Mouse (Mus musculus): ENCODE data around the gene Ptpru. TPM values are rescaled to one million over a fixed set of nuclear protein-coding genes. Genes with fewer than 3 reads are reported as not detected.

The Ptpru gene
- polyA plus RNA-seq, 1 experiment from 2014 or later, result 31.1 TPM

- Histone ChIP-seq H3K4me1 (no peaks in the 10 kb centered on the region), H3K4me2 (no peak overlapping the region), H3K4me3 (no peak overlapping the region), H3K9me3 (replicated peaks) (no peaks in the 10 kb centered on the region), H3K36me3 (ENCODE audit: poor library complexity, severe bottlenecking) (peaks cover 50% of the 10 kb centered on the region), H3K27ac (no peak overlapping the region), H3K9ac (no peak overlapping the region), H3K27me3 (no peaks in the 10 kb centered on the region)
- 0 out of 2 replicates have a peak, but pooled peaks have one; percentile 48 for ATAC-seq
- 50% methylated on average over 15 of the region's 15 CpGs for WGBS
These were observed 22.6 kb upstream of the Ptpru start for GRCm38 (mm10) chr4:131860492-131861340.

GRCm38 (mm10) chr4:131854950-131855349, 16.9 kb upstream of the Ptpru start:
- Histone ChIP-seq H3K27ac (no peak overlapping the region), H3K9ac (no peak overlapping the region), H3K27me3 (no peaks in the 10 kb centered on the region), H3K36me3 (ENCODE audit: poor library complexity, severe bottlenecking) (peaks cover 22% of the 10 kb centered on the region), H3K9me3 (replicated peaks) (no peaks in the 10 kb centered on the region), H3K4me3 (no peak overlapping the region), H3K4me2 (no peak overlapping the region), H3K4me1 (peaks cover 15% of the 10 kb centered on the region)
- 87% methylated on average over 5 of the region's 5 CpGs for WGBS
- no peak for ATAC-seq

- H3K9ac ChIP-seq, result peak overlapping the region; percentile 43; the same call in 1 of the 2 replicates
- ATAC-seq, result peak; percentile 67; the same call in 1 of the 2 replicates
- no peaks in the 10 kb centered on the region for H3K36me3 ChIP-seq (ENCODE audit: poor library complexity, severe bottlenecking)
- H3K27ac ChIP-seq, result peak overlapping the region; percentile 79
- H3K27me3 ChIP-seq, result no peaks in the 10 kb centered on the region
- peak overlapping the region; percentile 21; the same call in 1 of the 2 replicates for H3K4me2 ChIP-seq
- no peak overlapping the region for H3K4me3 ChIP-seq
- peaks cover 21% of the 10 kb centered on the region for H3K4me1 ChIP-seq
- WGBS, result 8% methylated on average over 5 of the region's 5 CpGs
- H3K9me3 ChIP-seq (replicated peaks), result no peaks in the 10 kb centered on the region
These were observed 12.0 kb upstream of the Ptpru start for GRCm38 (mm10) chr4:131849986-131850638.

GRCm38 (mm10) chr4:131848082-131848481, 10.0 kb upstream of the Ptpru start:
- Histone ChIP-seq H3K36me3 (ENCODE audit: poor library complexity, severe bottlenecking) (no peaks in the 10 kb centered on the region), H3K27me3 (no peaks in the 10 kb centered on the region), H3K9me3 (replicated peaks) (no peaks in the 10 kb centered on the region), H3K4me1 (peaks cover 34% of the 10 kb centered on the region), H3K4me3 (no peak overlapping the region), H3K9ac (no peak overlapping the region), H3K4me2 (no peak overlapping the region), H3K27ac (no peak overlapping the region)
- 87% methylated on average over 6 of the region's 6 CpGs for WGBS
- no peak for ATAC-seq

- Histone ChIP-seq H3K36me3 (ENCODE audit: poor library complexity, severe bottlenecking) (no peaks in the 10 kb centered on the region), H3K4me1 (peaks cover 31% of the 10 kb centered on the region), H3K4me2 (no peak overlapping the region), H3K9ac (no peak overlapping the region), H3K27ac (no peak overlapping the region), H3K4me3 (no peak overlapping the region), H3K27me3 (peaks cover 9% of the 10 kb centered on the region), H3K9me3 (replicated peaks) (no peaks in the 10 kb centered on the region)
- no peak for ATAC-seq
- WGBS, result 87% methylated on average over 8 of the region's 8 CpGs
These were observed 8.1 kb upstream of the Ptpru start for GRCm38 (mm10) chr4:131845991-131846778.

GRCm38 (mm10) chr4:131843290-131843743, 5.2 kb upstream of the Ptpru start, which contains the start of gene Mecr:
Gene Mecr (plus strand): TSS chr4:131843470.
- H3K9ac ChIP-seq, result peak within 1 kb of the TSS; percentile 78
- no peak within 1 kb of the TSS for H3K27ac ChIP-seq
- no peaks in the 10 kb centered on the region for H3K9me3 ChIP-seq (replicated peaks)
- peak within 1 kb of the TSS; percentile 95 for H3K4me3 ChIP-seq
- ATAC-seq, result peak; percentile 88
- peaks cover 15% of the 10 kb centered on the region for H3K4me1 ChIP-seq
- peak within 1 kb of the TSS; percentile 97 for H3K4me2 ChIP-seq
- H3K27me3 ChIP-seq, result peaks cover 24% of the 10 kb centered on the region
- WGBS, result 0% methylated on average over 37 of the region's 37 CpGs
- no peaks in the 10 kb centered on the region for H3K36me3 ChIP-seq (ENCODE audit: poor library complexity, severe bottlenecking)

GRCm38 (mm10) chr4:131836891-131837491, 1.1 kb downstream of the Ptpru start:
- Histone ChIP-seq H3K4me1 (peaks cover 57% of the 10 kb centered on the region), H3K9me3 (replicated peaks) (no peaks in the 10 kb centered on the region), H3K27me3 (peaks cover 39% of the 10 kb centered on the region), H3K9ac (peak overlapping the region; percentile 90), H3K27ac (no peak overlapping the region), H3K4me2 (peak overlapping the region; percentile 98), H3K4me3 (peak overlapping the region; percentile 74), H3K36me3 (ENCODE audit: poor library complexity, severe bottlenecking) (no peaks in the 10 kb centered on the region)
- WGBS, result under 1% methylated on average over 71 of the region's 76 CpGs
- ATAC-seq, result no peak

GRCm38 (mm10) chr4:131836351-131836881, 1.7 kb downstream of the Ptpru start:
- H3K4me1 ChIP-seq, result peaks cover 62% of the 10 kb centered on the region
- no peak overlapping the region for H3K27ac ChIP-seq
- no peaks in the 10 kb centered on the region for H3K9me3 ChIP-seq (replicated peaks)
- H3K9ac ChIP-seq, result peak overlapping the region; percentile 90
- ATAC-seq, result no peak
- WGBS, result under 1% methylated on average over 38 of the region's 39 CpGs
- peak overlapping the region; percentile 74 for H3K4me3 ChIP-seq
- peak overlapping the region; percentile 98 for H3K4me2 ChIP-seq
- H3K27me3 ChIP-seq, result peaks cover 34% of the 10 kb centered on the region
- no peaks in the 10 kb centered on the region for H3K36me3 ChIP-seq (ENCODE audit: poor library complexity, severe bottlenecking)

- 29% methylated on average over 9 of the region's 9 CpGs for WGBS
- H3K4me1 ChIP-seq, result peaks cover 81% of the 10 kb centered on the region
- H3K9me3 ChIP-seq (replicated peaks), result no peaks in the 10 kb centered on the region
- peak overlapping the region; percentile 27; the same call in 1 of the 2 replicates for H3K9ac ChIP-seq
- ATAC-seq, result no peak
- H3K27me3 ChIP-seq, result peaks cover 17% of the 10 kb centered on the region
- H3K4me2 ChIP-seq, result no peak overlapping the region
- no peak overlapping the region for H3K4me3 ChIP-seq
- H3K36me3 ChIP-seq (ENCODE audit: poor library complexity, severe bottlenecking), result no peaks in the 10 kb centered on the region
- H3K27ac ChIP-seq, result peak overlapping the region; percentile 46; the same call in 1 of the 2 replicates
These were observed 4.0 kb downstream of the Ptpru start for GRCm38 (mm10) chr4:131833971-131834609.

- no peaks in the 10 kb centered on the region for H3K36me3 ChIP-seq (ENCODE audit: poor library complexity, severe bottlenecking)
- no peak overlapping the region for H3K27ac ChIP-seq
- ATAC-seq, result no peak
- WGBS, result 80% methylated on average over 3 of the region's 3 CpGs
- H3K4me1 ChIP-seq, result peaks cover 78% of the 10 kb centered on the region
- peaks cover 17% of the 10 kb centered on the region for H3K27me3 ChIP-seq
- no peak overlapping the region for H3K9ac ChIP-seq
- H3K9me3 ChIP-seq (replicated peaks), result no peaks in the 10 kb centered on the region
- no peak overlapping the region for H3K4me2 ChIP-seq
- H3K4me3 ChIP-seq, result no peak overlapping the region
These were observed 5.2 kb downstream of the Ptpru start for GRCm38 (mm10) chr4:131832759-131833407.
